Mouse (Mus musculus) gastrocnemius, adult 2 months (tissue): ENCODE results near the gene Gse1. TPM values are rescaled to one million over a fixed set of nuclear protein-coding genes. Genes with fewer than 3 reads are reported as not detected.
A peak's percentile ranks its signal among the peaks of the same experiment; 100 is the strongest.

ENCODE experiments used
- DNase-seq: peaks from one replicate; pipeline ENCODE4 v3.0.0; 2022
- H3K27ac ChIP-seq: fragments of 200-600 bp; 2 replicates; pipeline ENCODE4 v1.8.1; 2022; ENCODE audit warnings: mild to moderate bottlenecking
- H3K4me3 ChIP-seq: fragments of 200-600 bp; 2 replicates; pipeline ENCODE4 v1.8.1; 2022; ENCODE audit warnings: mild to moderate bottlenecking, moderate library complexity
- CTCF ChIP-seq: fragments of 200-600 bp; IDR thresholded peaks from 2 replicates; pipeline ENCODE4 v1.8.1; 2022; ENCODE audit warnings: antibody characterized with exemption, mild to moderate bottlenecking, moderate library complexity
- intact Hi-C: fragments of 180-260 bp; cut with DNase I; formaldehyde crosslinking; loops from one replicate; pipeline ENCODE4 v1.15.1; 2025
- total RNA-seq, 2 experiments: library from RNA; stranded (reverse); gene quantifications; 2 replicates each; pipeline ENCODE4 v1.2.3; 2021

Gse1 gene
- total RNA-seq, 2 experiments from 2014 or later = 26.5 to 37.3 TPM

DNA sequence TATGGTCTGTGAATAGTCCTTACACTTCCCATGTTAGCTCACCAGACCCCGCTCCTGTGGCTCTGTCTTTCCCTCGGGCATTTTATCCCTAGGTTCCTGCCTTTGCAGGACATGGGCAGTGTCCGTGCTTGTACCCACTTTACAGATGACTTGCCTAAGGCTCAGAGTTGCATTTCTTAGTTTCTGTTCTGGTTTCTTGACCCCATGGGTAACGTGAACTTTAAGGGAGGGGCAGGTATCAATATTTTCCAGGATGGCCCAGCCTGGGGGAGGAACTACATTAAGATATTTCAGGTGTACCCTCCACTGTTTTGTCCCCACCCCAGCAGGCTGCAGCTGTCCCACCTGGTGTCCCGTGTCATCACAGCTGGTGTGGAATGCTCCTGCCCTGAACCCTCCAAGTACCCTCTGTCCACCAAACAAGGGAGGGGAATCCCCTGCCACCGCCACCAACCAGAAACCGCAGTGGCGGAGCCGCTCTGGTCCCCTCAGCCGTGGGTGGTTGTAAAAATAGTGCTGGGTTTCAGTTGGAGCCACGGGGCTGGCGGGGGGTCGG lies 36.2 kb downstream of the Gse1 start:
- no peak for DNase-seq
- Histone ChIP-seq H3K27ac (peak overlapping the region; percentile 91), H3K4me3 (peak overlapping the region; percentile 55)
- TF ChIP-seq CTCF = no peak
- intact Hi-C loops = loop anchor here (10.0 kb wide), 1 partner anchor 50 kb away; no protein-coding TSS in a partner anchor

DNA sequence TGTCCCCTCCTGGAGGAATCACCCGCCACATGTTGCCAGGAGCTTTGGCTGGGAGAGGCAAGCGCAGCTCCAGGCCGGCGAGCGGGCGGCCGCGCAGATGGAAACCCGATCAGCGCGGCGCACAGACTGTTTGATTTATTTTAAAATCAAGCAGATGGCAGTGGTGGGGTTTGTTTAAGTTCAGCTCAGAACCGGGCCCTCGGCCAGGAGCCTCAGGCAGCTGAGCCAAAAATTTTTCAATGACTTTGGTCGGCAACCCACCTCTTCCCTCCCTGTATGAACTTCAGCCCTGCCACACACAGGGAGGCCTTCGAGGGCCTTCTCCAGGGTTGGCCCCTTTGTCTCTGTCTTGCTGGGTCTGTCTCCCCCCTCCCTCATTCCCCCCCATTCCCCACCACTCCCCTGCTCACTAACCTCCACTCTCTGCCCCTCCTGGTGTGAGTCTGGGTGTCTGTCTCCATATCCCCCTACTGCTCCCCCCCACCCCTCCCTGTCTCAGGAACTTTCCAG lies 36.7 kb downstream of the Gse1 start:
- H3K4me3 ChIP-seq = peak overlapping the region; percentile 55
- intact Hi-C loops = loop anchor here (5.0 to 10.0 kb wide), 3 partner anchors 33 to 88 kb away; partner anchors contain the start of gene Fam92b
- peak; percentile 90 for DNase-seq
- H3K27ac ChIP-seq = peak overlapping the region; percentile 91
- no peak for TF ChIP-seq CTCF

- Histone ChIP-seq H3K4me3 (peak overlapping the region; percentile 55), H3K27ac (peak overlapping the region; percentile 91)
- no peak for TF ChIP-seq CTCF
- intact Hi-C loops = loop anchor here (5.0 to 10.0 kb wide), 3 partner anchors 33 to 88 kb away; partner anchors contain the start of gene Fam92b
- peak; percentile 96 for DNase-seq
Measured at GRCm38 (mm10) chr8:120265471-120265870, 37.2 kb downstream of the Gse1 start.

DNA sequence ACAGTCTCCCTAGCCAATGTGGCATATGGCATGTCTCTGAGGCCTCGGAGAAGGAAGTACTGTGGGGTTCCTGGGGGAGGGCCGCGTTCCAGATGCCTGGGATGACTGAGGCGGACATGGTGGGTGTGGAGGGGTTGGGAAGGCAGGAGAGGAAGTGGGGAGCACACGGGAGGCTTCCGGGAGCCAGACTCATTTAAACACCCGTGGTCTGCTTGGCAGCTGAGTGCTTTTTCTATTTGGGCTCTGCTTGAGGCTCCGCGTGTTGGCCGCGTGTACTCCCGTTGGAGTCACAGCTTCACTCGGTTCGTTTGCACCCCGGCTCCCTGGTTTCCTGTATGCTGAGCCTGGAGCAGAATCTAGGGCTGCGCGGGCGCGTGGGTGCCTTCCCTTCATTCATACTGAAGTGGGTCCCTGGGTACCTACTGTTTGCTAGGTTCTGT lies 40.3 kb downstream of the Gse1 start:
- DNase-seq = no peak
- intact Hi-C loops = loop anchor here (5.0 to 10.0 kb wide), 3 partner anchors 36 to 91 kb away; partner anchors contain the start of gene Fam92b
- peak overlapping the region; percentile 51 for H3K27ac ChIP-seq
- H3K4me3 ChIP-seq = no peak overlapping the region
- no peak for TF ChIP-seq CTCF

GRCm38 (mm10) chr8:120270449-120270848 lies 42.2 kb downstream of the Gse1 start:
- intact Hi-C loops = no loop called here
- peak overlapping the region; percentile 91 for H3K27ac ChIP-seq
- DNase-seq = peak; percentile 92

GRCm38 (mm10) chr8:120273430-120273829 lies 45.2 kb downstream of the Gse1 start:
- Histone ChIP-seq H3K4me3 (no peak overlapping the region), H3K27ac (no peak overlapping the region)
- TF ChIP-seq CTCF = no peak
- DNase-seq = peak; percentile 42
- intact Hi-C loops = no loop called here

More at GRCm38 (mm10) chr8:120270449-120270848, 42.2 kb downstream of the Gse1 start:
- TF ChIP-seq CTCF = peak; percentile 18; the same call in 1 of the 2 replicates
- peak overlapping the region; percentile 66 for H3K4me3 ChIP-seq

GRCm38 (mm10) chr8:120276051-120276890 lies 48.0 kb downstream of the Gse1 start:
- peak overlapping the region; percentile 83 for H3K27ac ChIP-seq
- H3K4me3 ChIP-seq = peak overlapping the region; percentile 68
- intact Hi-C loops = no loop called here
- TF ChIP-seq CTCF = no peak
- DNase-seq = peak; percentile 93

- Histone ChIP-seq H3K27ac (peak overlapping the region; percentile 83), H3K4me3 (peak overlapping the region; percentile 68)
- peak; percentile 74 for DNase-seq
- intact Hi-C loops = no loop called here
- TF ChIP-seq CTCF = peak; percentile 36
Measured at GRCm38 (mm10) chr8:120276891-120277426, 48.7 kb downstream of the Gse1 start.

DNA sequence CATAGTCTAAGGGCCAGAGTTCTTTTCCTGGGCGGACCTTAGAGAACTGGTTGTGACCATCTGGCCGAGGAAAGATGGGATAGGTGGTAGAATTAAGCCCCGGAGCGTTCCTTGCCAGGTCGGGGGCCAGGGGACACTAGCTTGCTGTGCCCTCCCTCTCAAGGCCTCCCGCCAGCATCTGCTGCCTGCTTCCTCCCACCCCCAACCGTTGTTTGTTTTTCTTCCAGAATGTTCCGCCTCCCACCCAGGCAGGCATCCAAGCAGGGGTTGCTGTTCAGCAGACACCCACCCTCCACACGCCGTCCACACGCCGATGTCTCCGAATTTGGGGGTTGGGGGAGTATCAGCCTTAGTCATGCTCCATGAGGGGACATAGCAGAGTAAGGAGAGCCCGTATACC lies 49.8 kb downstream of the Gse1 start:
- TF ChIP-seq CTCF = no peak
- Histone ChIP-seq H3K4me3 (no peak overlapping the region), H3K27ac (peak overlapping the region; percentile 83; the same call in 1 of the 2 replicates)
- no peak for DNase-seq
- intact Hi-C loops = no loop called here

- intact Hi-C loops = no loop called here
Measured at GRCm38 (mm10) chr8:120279418-120279817, 51.2 kb downstream of the Gse1 start.

GRCm38 (mm10) chr8:120281487-120281886 lies 53.2 kb downstream of the Gse1 start:
- Histone ChIP-seq H3K4me3 (no peak overlapping the region), H3K27ac (no peak overlapping the region)
- peak; percentile 83 for DNase-seq
- peak; percentile 95 for TF ChIP-seq CTCF
- intact Hi-C loops = loop anchor here (2.0 to 5.0 kb wide), 2 partner anchors 39 to 311 kb away; no protein-coding TSS in a partner anchor

More at GRCm38 (mm10) chr8:120279418-120279817, 51.2 kb downstream of the Gse1 start:
- peak; percentile 35 for DNase-seq
- Histone ChIP-seq H3K4me3 (no peak overlapping the region), H3K27ac (no peak overlapping the region)
- TF ChIP-seq CTCF = no peak

GRCm38 (mm10) chr8:120282465-120282864 lies 54.2 kb downstream of the Gse1 start:
- H3K27ac ChIP-seq = 0 out of 2 replicates have a peak overlapping the region, but pooled peaks have one; percentile 3
- no peak overlapping the region for H3K4me3 ChIP-seq
- peak; percentile 41 for DNase-seq
- intact Hi-C loops = loop anchor here (5.0 kb wide), 1 partner anchor 310 kb away; no protein-coding TSS in a partner anchor
- no peak for TF ChIP-seq CTCF
